In the genomic region with DNA sequence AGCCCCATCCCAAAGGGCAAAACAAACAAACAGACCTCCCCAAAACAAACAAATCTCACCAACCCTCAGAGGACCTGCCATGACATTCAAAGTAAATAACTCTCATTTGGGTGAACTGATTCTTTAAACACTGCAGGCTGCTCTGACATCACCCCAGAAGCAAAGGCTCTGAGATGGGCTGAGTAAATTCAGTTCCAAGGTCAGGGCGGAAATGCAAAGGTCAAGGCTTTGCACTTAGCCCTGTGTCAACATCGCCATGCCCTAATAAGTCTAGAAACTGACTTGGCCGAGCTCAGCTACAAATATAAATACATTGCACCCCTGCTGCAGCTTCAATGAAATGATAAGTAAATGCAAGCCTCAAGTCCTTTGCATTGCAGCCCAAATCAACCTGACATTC, we compare ENCODE assay signal across 10 mouse cellular contexts.
DNase-seq lines count a peak whose midpoint lies in the region; ATAC-seq and TF ChIP-seq lines count a peak whose summit lies in the region.
"Had no signal": no experiment of that assay in that cellular context is flagged by ENCODE, and none has a peak within 500 bp of the region (broad histone marks: within the 10 kb centered on the region; RNA-seq: fewer than 3 reads in every experiment).

No protein-coding gene starts in this region.

- no peak overlapping the region for H3K9ac ChIP-seq in hindbrain, embryonic 11.5 days (ENCODE audit: low read depth, low read length)
- no peak overlapping the region for H3K9ac ChIP-seq in hindbrain, postnatal 0 days (replicated peaks; ENCODE audit: low read length)
- H3K9ac ChIP-seq: lung, embryonic 15.5 days had no signal

- no peak for ATAC-seq in hindbrain, embryonic 11.5 days (ENCODE audit: low FRiP score)
- no peak for ATAC-seq in hindbrain, postnatal 0 days
- no peak for ATAC-seq in activated CD4-positive, CD25-positive, alpha-beta regulatory T cell, adult 4 months

- no peaks in the 10 kb centered on the region for H3K9me3 ChIP-seq in hindbrain, embryonic 11.5 days (ENCODE audit: control insufficient read depth, low read length)
- no peaks in the 10 kb centered on the region for H3K9me3 ChIP-seq in hindbrain, postnatal 0 days (ENCODE audit: low read length)
- H3K9me3 ChIP-seq: lung, embryonic 15.5 days had no signal

- H3K27ac ChIP-seq in hindbrain, embryonic 11.5 days (ENCODE audit: low read depth, low read length) = no peak overlapping the region
- H3K27ac ChIP-seq in hindbrain, postnatal 0 days = no peak overlapping the region
- H3K27ac ChIP-seq: lung, embryonic 15.5 days had no signal

- no peaks in the 10 kb centered on the region for H3K36me3 ChIP-seq in hindbrain, embryonic 11.5 days (ENCODE audit: control insufficient read depth, insufficient read depth, low read length)
- H3K36me3 ChIP-seq in hindbrain, postnatal 0 days (ENCODE audit: insufficient read depth, low read length) = no peaks in the 10 kb centered on the region
- H3K36me3 ChIP-seq: lung, embryonic 15.5 days had no signal

- no peak overlapping the region for H3K4me3 ChIP-seq in hindbrain, embryonic 11.5 days (ENCODE audit: low read depth, low read length)
- no peak overlapping the region for H3K4me3 ChIP-seq in hindbrain, postnatal 0 days (ENCODE audit: low read length)
- H3K4me3 ChIP-seq: lung, embryonic 15.5 days had no signal

- no peak overlapping the region for H3K4me2 ChIP-seq in hindbrain, embryonic 11.5 days (replicated peaks; ENCODE audit: low read depth, low read length)
- no peak overlapping the region for H3K4me2 ChIP-seq in hindbrain, postnatal 0 days (ENCODE audit: low read depth, low read length)
- H3K4me2 ChIP-seq: lung, embryonic 15.5 days had no signal

- 35% methylated on average over 3 of the region's 3 CpGs for WGBS in hindbrain, embryonic 11.5 days
- WGBS in hindbrain, postnatal 0 days = 69% methylated on average over 3 of the region's 3 CpGs

- peak; percentile 2 for DNase-seq in hindbrain, embryonic 11.5 days (ENCODE audit: low spot score)
- DNase-seq in hindbrain, postnatal 0 days (ENCODE audit: low spot score) = no peak
- peak; percentile 44 for DNase-seq in adrenal gland, postnatal 25 days
- DNase-seq in kidney, postnatal 4 days = peak; percentile 46 to 66
- peak; percentile 11 for DNase-seq in lung, postnatal 25 days (ENCODE audit: low spot score)
- DNase-seq in thymus, adult 18-20 months = no peak
- DNase-seq in right cerebral cortex, postnatal 10 days (ENCODE audit: low spot score in 2 of 2) = no peak
- DNase-seq: thymus, adult 2 months had no signal

- no peaks in the 10 kb centered on the region for H3K27me3 ChIP-seq in hindbrain, embryonic 11.5 days (ENCODE audit: control insufficient read depth, insufficient read depth, low read length)
- no peaks in the 10 kb centered on the region for H3K27me3 ChIP-seq in hindbrain, postnatal 0 days (ENCODE audit: insufficient read depth, low read length)
- H3K27me3 ChIP-seq: lung, embryonic 15.5 days had no signal

- peaks cover 7% of the 10 kb centered on the region; the same call in 1 of the 2 replicates for H3K4me1 ChIP-seq in hindbrain, embryonic 11.5 days (replicated peaks; ENCODE audit: control insufficient read depth, insufficient read depth, low read length)
- H3K4me1 ChIP-seq in hindbrain, postnatal 0 days (ENCODE audit: insufficient read depth, low read length) = no peaks in the 10 kb centered on the region

- no peak for TF ChIP-seq CTCF in hindbrain, postnatal 0 days (IDR thresholded peaks at IDR 0.05; ENCODE audit: low read depth)

Comparison
In these comparisons a context has a peak if more than half of its experiments do, and no peak if none do; other contexts are left out.
1. DNase-seq: peak in hindbrain, embryonic 11.5 days (single experiment), adrenal gland, postnatal 25 days (single experiment), kidney, postnatal 4 days (2 of 2) and lung, postnatal 25 days (single experiment); none in hindbrain, postnatal 0 days (single experiment), thymus, adult 18-20 months (0 of 2) and right cerebral cortex, postnatal 10 days (0 of 2).